Mouse (Mus musculus) liver, embryonic 14.5 days (tissue): ENCODE data around the gene Rnf5.

Experiments used
- CTCF ChIP-seq: IDR thresholded peaks from 2 replicates; pipeline ENCODE4 v1.5.1; 2016; ENCODE audit warnings: antibody characterized with exemption, low read depth, control low read depth
- EP300 ChIP-seq: IDR thresholded peaks from 2 replicates; pipeline ENCODE4 v1.6.1; 2016; ENCODE audit warnings: antibody characterized with exemption, low read depth

GRCm38 (mm10) chr17:34591994-34592375, 11.5 kb downstream of the Rnf5 start:
- TF ChIP-seq EP300 (no peak), CTCF (no peak)
